Mouse (Mus musculus): ENCODE results near the gene Gm5798. TPM values are rescaled to one million over a fixed set of nuclear protein-coding genes. Genes with fewer than 3 reads are reported as not detected.
"Not testable (repeated sequence)": the region's sequence is repeated elsewhere in the genome, so short reads cannot be mapped to it uniquely, and the experiment has no call there.

Gene Gm5798
- polyA plus RNA-seq (2016; fragmentation: Nextera tagmentation; extraction: Ambion mirVana) = not detected in 2 replicates

DNA sequence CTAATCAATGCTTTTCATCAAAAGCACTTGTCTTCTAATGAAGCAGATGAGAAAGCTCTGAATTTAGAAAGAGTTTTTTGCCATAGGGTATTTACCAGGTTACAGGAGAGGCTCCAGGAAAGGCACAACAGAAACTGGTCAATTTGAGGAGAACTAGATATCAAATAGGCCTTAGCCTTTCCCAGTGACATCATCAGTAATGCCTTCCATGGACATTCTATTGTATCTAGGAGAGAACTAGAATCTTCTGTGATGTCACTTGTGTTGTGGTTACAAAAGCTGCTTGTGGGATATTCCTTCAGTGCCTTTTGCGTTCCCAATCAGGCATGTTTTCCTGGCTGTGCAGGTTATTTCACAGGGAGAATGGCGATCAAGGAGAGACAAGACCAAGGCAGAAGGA, at the start of gene Gm5798:
Gene Gm5798, plus strand, starts transcription at position 301 of the 400 bp plus-strand sequence.
- not testable (repeated sequence) for H3K27ac ChIP-seq; H3K27me3 ChIP-seq (ENCODE audit: low read depth, poor library complexity, severe bottlenecking); H3K4me3 ChIP-seq; H3K36me3 ChIP-seq; H3K4me1 ChIP-seq; H3K9me3 ChIP-seq (replicated peaks); DNase-seq (ENCODE audit: low spot score)
- WGBS = 64% methylated on average over 2 of the region's 2 CpGs

DNA sequence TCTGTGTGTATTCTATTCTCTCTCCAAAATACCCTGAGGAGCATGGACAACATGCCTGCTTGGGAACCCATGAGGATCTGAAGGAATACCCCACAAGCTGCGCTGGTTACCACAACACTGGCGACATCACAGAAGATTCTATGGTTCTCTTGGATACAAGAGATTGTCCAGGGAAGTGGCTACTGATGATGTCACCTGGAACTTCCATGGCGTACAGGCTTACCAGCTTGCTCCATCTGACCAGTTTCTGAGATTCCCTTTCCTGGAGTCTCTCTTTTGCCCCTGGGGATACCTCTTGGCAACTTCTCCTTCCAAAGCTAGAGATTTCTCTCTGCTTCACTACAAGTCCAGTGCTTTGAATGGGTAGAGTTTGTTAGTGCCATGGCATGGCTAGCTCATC, 37.9 kb downstream of the Gm5798 start, which contains the start of gene Gm7945:
Gene Gm7945, minus strand, starts transcription at position 101 of the 400 bp plus-strand sequence.
- H3K27me3 ChIP-seq (ENCODE audit: low read depth, poor library complexity, severe bottlenecking); H3K27ac ChIP-seq; DNase-seq (ENCODE audit: low spot score); H3K4me3 ChIP-seq; H3K9me3 ChIP-seq (replicated peaks); H3K36me3 ChIP-seq; H3K4me1 ChIP-seq: not testable (repeated sequence)
- WGBS = no CpG with 5 or more reads among the region's 3 CpGs

Other genes with a start within 250 kb of the Gm5798 start
- gene Mat1a, start 243.6 kb upstream of the Gm5798 start, polyA plus RNA-seq (2016; fragmentation: Nextera tagmentation; extraction: Ambion mirVana) = not detected in 2 replicates
- gene Sftpa1, start 216.8 kb upstream of the Gm5798 start, polyA plus RNA-seq (2016; fragmentation: Nextera tagmentation; extraction: Ambion mirVana) = not detected in 2 replicates
- not detected in 2 replicates for gene Mbl1, start 197.2 kb upstream of the Gm5798 start, polyA plus RNA-seq (2016; fragmentation: Nextera tagmentation; extraction: Ambion mirVana)
- gene Sftpd, start 163.5 kb upstream of the Gm5798 start, polyA plus RNA-seq (2016; fragmentation: Nextera tagmentation; extraction: Ambion mirVana) = not detected in 2 replicates
- gene Gm2832, start 69.8 kb upstream of the Gm5798 start, polyA plus RNA-seq (2016; fragmentation: Nextera tagmentation; extraction: Ambion mirVana) = 0.10 and 0.13 TPM in 2 replicates
- gene Gm7945, start 37.8 kb downstream of the Gm5798 start, polyA plus RNA-seq (2016; fragmentation: Nextera tagmentation; extraction: Ambion mirVana) = not detected in 2 replicates
- gene Gm6482, start 59.7 kb downstream of the Gm5798 start, polyA plus RNA-seq (2016; fragmentation: Nextera tagmentation; extraction: Ambion mirVana) = not detected in 2 replicates
- gene Gm7954, start 104.9 kb downstream of the Gm5798 start, polyA plus RNA-seq (2016; fragmentation: Nextera tagmentation; extraction: Ambion mirVana) = not detected in 2 replicates
- not detected in 2 replicates for gene Gm3486, start 140.9 kb downstream of the Gm5798 start, polyA plus RNA-seq (2016; fragmentation: Nextera tagmentation; extraction: Ambion mirVana)
- gene Gm7970, start 207.0 kb downstream of the Gm5798 start, polyA plus RNA-seq (2016; fragmentation: Nextera tagmentation; extraction: Ambion mirVana) = not detected in 2 replicates
- not detected in 2 replicates for gene 1700049E17Rik2, start 224.6 kb downstream of the Gm5798 start, polyA plus RNA-seq (2016; fragmentation: Nextera tagmentation; extraction: Ambion mirVana)

Measured in limb, embryonic 10.5 days (tissue).